Mouse (Mus musculus): ENCODE results near the gene Postn.

The Postn gene

GRCm38 (mm10) chr3:54420189-54420928, 59.5 kb downstream of the Postn start:
- DNase-seq (ENCODE audit: low spot score) = no peak

DNA sequence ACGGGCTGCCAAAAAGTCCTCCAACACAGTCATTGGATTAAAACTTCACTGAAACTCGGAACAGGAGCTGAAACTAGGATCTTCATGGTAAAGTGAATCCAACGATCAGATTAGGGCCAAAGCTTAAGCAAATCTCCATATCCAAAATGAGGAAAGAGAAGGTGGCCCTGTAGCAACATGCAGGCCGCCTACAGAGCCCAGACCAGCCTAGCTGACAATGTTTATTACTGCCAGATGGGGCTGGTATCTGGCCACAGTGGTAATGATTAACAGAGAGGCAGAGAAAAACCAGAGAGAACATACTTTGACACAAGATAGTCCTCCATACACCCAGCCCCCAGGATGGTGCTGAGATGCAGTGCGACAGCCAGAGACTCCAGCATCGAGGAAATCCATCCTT, 60.1 kb downstream of the Postn start:
- DNase-seq (ENCODE audit: low spot score) = peak; percentile 56

DNA sequence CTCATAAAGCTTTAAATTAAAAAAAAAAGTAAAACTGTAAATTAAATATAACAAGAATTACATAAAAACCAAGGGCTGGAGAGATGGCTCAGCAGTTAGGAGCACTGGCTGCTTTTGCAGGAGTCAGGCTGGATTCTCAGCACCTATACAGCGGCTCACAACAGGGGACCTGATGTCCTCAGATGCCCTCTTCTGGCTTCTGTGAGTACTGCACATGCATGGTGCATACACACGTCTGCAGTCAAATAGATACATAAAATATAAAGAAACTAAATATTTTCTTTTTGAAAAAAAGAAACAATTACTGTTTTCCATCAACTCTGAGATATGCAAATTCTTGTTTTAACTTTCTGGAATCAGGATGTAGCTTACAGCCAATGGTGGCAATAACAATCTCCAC, 60.8 kb downstream of the Postn start:
- no peak for DNase-seq (ENCODE audit: low spot score)

DNA sequence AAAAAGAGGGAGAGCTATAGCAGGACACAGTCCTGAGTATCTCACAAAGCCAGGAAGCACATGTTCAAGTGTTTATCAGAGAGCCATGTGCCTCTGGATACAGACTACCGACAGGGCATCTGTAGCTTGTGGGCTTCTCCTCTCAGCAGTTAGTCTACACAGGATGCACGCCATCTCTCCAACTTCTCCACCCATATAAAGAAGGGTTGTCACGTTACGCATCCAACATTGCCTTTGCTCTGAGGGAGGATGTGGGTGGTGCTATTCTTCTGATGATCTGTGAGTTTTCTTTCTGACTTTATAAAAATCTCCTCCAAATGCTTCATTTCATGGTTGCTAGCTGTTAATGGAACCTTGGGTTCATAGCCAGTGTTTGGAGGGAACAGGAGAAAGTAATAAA, 63.2 kb downstream of the Postn start:
- no peak for DNase-seq (ENCODE audit: low spot score)

DNA sequence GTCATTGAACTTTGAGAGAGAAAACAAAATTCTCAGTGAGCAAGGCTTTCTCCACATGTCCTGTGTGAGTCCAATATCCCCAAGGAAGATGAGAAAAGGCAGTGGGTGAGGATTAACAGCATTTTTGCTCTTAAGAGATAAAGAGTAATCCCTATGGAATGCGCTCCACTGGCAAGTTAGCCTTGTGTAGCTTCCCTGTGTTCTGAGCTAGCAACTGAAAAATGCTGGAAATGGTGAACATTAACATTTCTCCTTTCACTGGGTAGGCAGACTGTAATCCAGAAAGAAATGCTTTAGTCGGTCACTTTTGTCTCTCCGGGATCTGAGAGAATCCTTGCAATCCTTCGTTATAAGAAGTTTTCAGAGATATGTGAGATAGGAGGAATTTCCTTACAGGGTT, 70.8 kb downstream of the Postn start:
- no peak for DNase-seq (ENCODE audit: low spot score)

DNA sequence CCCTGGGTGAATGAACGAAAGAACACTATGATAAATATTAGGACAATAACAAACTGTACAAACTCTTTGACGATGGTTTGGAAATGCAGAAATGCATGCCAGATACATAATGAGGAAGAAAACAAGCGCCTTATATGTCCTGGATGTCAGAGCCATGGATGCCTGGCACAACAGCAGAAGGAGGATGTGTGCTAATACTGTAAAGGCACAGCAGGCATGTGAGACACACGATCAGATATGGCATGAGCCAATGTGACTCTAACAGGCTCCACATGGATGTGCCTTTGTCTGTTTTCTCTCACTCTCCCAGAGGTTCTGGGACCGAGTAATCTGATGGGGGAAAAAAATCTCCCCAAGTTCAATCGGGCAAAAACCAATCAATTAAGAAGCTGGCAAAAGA, 71.3 kb downstream of the Postn start:
- DNase-seq (ENCODE audit: low spot score) = no peak

- no peak for DNase-seq (ENCODE audit: low spot score)
Observed at GRCm38 (mm10) chr3:54432605-54433004, 71.7 kb downstream of the Postn start.

DNA sequence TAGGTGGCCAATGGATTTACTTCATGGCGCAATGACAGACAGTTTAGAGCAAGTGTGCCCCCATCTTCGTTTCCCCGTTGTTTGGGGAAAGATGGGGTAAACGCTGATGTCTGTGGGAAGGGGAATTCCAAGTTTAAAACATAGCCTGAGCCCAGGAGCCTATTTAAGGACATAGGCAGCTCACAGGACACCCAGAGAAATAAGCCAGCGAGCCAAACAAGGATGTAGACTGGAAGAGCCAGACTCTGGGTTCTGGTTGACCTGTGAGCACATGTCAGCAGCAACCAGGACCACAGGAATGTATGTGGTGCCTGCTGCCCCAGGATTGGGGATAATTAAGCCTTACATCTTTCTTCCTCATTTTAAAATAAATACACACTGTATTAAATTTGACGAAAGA, 73.7 kb downstream of the Postn start:
- DNase-seq (ENCODE audit: low spot score) = no peak

GRCm38 (mm10) chr3:54436373-54436964, 75.6 kb downstream of the Postn start:
- no peak for DNase-seq (ENCODE audit: low spot score)
